Mouse (Mus musculus) layer of hippocampus, postnatal 25 days (tissue): ENCODE measurements around the gene Stk24. TPM values are rescaled to one million over a fixed set of nuclear protein-coding genes. Genes with fewer than 3 reads are reported as not detected.
"Not testable (repeated sequence)": the region's sequence is repeated elsewhere in the genome, so short reads cannot be mapped to it uniquely, and the experiment has no call there.

Experiments used
- DNase-seq, 2 experiments: peaks; one replicate each; pipeline ENCODE4 v3.0.0; 2022; ENCODE audit warnings: mixed read lengths in 2 of 2, low spot score in 1 of 2; ENCODE audit errors: extremely low spot score in 1 of 2
- total RNA-seq, 2 experiments: library from RNA; stranded (reverse); gene quantifications; 2 replicates each; pipeline ENCODE4 v1.2.3; 2021

The Stk24 gene
- 10 to 100 TPM; 57.2 to 57.3 TPM for total RNA-seq

DNA sequence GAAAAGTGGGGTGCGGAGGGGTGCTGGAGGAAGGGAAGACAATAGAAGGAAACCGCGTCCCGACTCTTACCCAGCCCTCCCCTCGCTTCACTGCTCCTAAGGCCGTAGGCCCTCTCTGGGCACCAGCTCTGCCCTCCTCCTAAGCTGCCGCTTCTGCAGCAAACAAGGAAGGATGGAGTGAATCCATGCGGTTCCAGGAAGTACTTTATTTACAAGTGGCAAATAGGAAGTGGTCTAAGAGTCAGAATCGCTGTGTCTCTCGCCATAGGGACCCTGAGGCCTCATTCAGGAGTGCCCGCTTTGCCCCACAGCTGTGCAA is at the start of gene Stk24:
Stk24 (minus strand) TSS at position 185 of the 319 bp plus-strand sequence.
- no peak for DNase-seq

DNA sequence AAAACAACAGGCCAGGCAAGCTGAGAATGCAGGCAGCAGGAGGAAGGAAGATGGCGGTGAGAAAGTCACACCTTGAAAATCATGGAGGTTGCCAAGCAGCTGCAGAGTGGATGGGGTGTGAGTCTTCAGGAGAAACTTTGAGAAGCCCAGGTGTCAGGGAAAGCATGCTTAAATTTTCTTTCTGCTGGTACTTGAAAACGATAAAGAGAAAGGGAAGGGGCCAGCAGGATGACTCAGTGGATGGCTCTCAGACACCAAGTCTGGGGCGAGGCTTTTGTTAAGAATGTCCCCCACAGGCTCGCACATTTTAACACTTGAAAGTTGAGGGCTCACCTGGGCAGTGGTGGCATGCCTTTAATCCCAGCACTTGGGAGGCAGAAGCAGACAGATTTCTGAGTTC is 48.3 kb upstream of the Stk24 start:
- no peak for DNase-seq

DNA sequence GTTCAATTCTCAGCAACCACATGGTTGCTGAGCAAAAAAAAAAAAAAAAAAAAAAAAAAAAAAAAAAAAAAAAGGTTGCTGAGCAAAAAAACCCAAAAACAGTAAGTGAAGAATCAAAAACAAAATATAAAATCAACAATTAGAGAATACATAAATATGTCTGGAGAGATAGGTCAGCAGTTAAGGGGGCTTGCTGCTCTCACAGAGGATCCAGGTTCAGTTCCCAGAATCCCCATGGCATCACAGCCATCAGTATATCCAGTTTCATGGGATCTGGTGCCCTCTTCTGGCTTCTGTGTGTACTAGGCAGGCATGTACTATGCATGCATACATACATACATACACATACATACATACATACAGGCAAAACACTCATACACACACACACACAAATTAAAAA is 46.9 kb upstream of the Stk24 start:
- no peak for DNase-seq

DNA sequence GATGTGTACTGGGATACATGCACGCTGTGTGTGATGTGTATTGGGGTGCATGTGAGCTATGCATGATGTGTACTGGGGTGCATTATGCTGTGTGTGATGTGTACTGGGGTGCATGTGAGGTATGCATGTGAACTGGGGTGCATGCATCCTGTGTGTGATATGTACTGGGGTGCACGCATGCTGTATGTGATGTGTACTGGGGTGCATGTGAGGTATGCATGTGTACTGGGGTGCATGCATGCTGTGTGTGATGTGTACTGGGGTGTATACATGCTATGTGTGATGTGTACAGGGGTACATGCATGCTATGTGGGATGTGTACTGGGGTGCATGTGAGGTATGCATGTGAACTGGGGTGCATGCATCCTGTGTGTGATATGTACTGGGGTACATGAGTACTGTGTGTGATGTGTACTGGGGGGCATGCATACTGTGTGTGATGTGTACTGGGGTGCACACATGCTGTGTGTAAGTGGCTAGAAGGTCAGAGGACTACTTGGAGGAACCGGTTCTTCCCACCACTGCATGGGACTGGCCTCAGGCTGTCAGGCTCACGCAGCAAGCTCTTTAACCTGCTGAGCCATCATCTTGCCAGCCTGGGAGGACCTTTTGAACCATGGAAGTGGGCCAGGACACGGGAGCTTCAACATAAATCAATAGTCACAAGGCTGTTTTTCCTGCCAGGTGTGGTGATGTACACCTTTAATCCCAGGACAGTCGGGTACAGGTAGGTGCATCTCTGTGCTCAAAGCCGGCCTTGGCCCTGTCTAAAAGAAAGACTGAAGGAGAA is 45.4 kb upstream of the Stk24 start:
- DNase-seq, result no peak

DNA sequence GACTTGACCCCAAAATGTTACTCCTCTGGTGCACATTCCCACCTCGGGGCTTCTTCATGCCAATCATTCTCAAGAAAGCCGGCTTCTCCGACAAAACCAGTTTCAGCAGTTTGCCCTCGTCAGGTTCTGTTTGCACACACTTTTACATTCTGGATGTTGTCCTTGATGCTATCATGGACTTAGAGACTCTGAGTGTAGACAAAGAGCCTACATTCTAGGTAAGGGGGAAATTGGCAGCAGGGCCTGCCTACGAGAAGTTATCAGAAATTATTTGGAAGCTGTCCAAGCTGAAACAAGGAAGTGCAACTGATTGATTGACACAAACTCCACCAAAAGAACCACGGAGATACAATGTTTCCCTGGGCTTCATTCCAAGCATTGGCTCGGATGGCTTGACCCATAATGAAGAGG is 43.5 kb upstream of the Stk24 start:
- no peak for DNase-seq

DNA sequence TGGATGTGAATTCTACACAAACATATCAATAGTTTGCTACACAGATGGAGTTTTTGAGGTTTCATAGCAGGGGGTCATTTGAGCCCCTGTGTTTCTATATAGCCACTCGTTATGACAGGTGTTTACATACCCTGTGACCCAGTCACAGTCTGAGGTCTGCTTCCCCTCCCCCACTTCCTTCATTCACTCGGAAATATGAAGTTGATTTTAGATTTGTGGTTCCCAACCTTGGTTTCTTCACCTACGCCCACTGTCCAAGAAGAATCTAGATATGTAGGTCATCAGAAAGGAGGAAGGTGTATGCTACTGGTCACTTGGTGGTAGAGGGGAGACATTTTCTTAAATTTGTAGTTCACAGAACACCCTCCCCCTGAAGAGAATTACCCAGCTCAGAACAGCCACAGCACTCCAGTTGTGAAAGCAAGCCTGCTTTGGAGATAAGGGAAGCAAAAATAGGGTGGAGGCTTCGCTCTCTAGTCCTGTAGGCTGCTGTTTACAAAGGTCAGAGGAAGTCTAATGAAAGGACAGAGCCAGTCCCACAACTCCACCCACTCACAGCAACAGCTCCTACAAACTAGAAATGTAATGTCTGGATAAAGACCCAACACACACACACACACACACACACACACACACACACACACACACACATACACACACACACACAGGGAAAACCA is 43.0 kb upstream of the Stk24 start:
- DNase-seq, result no peak

DNA sequence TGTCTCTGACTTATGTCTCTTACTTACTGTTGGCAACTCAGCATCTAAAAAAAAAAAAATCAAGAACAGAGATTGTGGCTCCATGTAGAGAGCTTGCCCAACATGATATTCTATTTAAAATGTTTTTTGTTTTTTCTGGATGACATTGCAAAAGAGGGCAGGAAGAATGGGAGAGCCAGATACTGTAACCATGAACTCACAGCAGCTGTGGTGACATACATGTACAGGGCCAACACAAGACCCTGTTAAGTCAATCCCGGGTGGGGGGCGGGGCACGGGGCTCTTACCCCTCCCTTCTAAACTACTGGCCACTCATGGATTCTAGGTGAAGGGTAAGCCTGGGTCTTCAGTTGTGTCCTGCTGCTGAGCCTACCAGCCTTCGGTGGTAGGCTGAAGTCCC is 42.2 kb upstream of the Stk24 start:
- no peak for DNase-seq

DNA sequence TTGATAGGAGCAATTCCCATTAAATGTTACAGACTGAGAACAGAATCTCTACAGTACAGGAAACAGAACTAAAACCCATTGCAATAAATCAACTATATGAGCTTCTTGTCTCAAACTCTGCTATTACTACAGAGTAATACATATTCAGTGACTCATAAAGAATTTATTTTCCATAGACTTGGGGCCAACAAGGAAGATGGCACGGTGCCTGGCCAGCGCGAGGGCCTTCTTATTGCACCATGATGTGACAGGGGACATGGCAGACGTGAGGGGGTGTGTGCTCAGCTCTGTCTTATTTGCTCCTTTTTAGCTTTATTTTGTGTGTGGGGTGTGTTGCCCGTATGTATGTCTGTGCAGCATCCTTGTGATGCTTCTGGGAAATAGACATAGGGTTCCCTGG is 37.8 kb upstream of the Stk24 start:
- DNase-seq, result peak in 1 of 2 experiments; percentile 14

DNA sequence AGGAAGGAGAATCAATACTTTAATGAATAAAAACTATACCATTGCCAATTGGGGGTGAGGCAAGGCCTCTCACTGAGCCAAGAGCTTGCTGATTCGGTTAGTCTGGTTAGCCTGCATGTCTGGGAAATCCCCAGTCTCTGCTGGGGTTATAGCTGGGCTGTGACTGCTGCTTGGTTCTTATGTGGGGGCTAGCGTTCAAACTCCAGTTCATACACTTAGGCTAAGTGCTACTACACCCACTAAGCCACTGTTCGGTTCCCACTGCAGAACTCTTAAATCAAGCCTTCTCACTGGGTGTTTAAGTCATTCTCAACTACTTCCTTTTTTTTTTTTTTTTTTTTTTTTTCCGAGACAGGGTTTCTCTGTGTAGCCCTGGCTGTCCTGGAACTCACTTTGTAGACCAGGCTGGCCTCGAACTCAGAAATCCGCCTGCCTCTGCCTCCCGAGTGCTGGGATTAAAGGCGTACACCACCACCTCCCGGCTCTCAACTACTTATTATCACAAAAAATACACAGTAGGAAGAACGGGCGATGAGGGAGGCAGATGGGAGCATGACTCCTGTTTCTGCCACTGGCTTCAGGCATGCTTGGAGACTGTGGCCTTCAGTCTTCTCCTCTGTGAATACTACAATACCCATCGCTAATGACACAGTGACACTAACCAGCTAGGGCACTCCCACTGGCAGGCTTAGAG is 37.0 kb upstream of the Stk24 start:
- no peak for DNase-seq

DNA sequence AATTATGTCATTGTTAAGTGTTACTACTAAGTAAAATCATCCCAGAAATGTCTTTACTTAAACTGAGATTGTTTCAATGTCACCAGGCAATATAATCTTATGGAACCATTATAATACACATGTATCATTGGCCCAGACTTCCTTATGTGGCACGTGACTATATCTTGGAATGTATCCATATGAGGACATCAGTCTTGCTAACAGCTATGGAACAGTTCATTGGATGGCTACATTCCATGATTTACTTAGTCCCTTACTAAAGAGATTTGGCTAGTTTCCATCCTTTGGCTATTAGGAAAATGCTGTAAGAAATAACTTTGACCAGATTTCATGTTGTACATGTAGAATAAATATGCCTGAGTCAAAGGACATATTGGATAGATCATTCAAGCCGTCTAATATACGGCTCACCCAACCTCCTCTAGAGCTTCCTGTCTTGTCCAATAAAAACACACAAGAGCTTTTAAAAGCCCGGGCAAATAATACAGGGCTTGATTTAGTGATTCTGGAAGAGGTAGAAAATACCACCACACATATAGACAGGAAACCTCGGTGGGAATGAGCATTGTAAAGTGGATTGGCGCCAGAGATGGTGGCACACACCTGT is 34.9 kb upstream of the Stk24 start:
- no peak for DNase-seq

DNA sequence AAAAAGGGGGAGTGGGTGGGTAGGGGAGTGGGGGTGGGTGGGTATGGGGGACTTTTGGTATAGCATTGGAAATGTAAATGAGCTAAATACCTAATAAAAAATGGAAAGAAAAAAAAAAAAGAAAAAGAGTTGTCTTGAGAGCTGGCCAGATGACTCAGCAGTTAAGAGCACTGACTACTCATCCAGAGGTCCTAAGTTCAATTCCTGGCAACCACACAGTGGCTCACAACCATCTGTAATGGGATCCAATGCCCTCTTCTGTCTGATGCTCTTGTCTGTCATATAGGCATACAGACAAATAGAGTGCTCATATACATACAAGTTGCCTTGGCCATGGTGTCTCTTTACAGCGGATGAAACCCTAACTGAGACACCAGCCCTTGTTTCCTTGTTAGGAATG is 33.9 kb upstream of the Stk24 start:
- DNase-seq, result not testable (repeated sequence)

DNA sequence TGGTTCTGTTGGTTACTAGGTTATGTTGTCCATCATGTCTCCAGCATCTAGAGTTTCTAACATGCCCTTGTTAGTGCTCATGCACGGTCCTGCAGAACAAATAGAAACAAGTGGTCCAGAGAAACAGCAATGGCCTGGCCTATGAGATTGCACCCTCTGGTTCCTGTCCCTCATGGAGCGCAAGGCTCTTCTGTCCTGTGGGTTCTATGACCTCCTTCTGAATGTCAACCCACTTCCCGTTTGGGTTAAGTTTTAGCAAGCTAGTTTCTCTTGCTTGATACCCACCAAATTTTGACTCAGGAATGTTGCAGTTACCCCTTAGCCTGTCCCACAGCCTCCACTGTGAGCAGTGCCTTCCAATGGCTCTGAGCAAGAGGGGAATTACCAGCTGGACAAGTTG is 29.1 kb upstream of the Stk24 start:
- no peak for DNase-seq

DNA sequence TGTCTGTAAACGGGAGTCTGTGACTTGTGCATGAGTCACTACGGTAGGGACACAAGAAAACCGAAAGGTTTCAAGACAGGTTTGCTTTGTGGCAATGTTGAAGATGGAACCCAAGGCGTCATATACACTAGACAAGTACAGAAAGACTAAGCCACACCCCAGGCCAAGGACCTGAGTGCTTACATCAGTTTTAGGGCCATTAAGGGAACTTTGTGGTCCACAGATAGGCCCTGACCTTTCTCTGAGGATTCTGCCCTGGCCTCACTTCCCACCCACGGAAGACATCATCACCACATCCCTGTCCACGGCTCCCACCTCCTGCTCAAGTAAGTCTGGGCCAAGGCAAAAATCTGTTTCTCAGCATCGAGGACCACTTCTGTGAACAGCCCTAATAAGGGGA is 27.1 kb upstream of the Stk24 start:
- no peak for DNase-seq

DNA sequence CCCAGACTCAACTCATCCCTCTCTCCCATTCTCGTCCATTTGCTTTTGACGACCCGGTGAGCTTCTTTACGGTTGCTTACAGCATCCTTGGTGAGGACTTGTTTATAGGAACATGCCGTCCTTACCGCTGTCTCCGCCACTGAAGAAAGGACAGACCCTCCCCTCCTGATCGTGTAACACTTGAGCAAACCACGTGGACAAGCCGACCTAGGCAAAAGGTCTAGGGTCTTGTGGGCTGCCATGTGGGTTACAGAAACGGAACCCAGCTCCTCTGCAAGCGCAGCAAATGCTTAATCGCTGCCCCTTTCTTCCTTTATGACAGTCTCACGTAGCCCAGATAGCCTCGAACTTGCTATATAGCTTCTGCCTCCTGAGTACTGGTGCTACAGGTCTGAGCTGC is 25.7 kb upstream of the Stk24 start:
- DNase-seq, result no peak

DNA sequence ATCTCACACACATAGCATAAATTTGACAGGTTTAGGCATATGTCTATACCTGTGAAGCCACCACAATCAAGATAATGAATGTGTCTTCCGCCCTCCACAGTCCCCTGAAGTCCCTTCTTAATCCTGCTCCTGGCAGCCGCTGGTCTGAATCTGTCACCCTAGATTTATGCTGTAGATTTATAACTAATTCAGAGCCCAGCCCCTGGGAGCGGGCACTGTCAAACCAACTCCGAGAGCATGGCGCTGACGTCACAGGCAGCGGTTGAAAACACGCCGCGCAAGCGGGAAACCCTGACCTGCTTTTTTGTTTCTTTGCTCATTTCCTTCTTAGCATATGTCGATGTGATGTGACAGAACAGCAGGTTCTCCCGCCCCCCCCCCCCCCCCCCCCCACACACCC is 25.3 kb upstream of the Stk24 start:
- DNase-seq, result no peak

DNA sequence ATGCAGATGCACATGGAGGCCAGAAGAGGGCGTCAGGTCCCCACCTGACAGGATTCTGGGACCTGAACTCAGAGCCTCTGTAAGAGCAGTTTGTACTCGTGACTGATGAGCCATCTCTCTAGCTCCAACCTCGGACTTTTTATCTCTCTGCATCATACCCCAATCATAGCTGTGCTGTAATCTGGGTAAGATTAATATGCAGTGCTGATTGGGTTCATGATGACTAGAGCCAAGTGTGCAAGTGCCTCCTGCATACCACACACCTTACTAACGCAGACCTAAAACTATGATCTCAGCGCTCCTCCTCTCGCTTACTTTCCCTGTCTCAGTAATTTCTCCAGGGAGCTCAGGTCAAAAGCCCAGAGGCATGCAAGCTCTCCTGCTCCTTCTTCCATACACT is 19.9 kb upstream of the Stk24 start:
- no peak for DNase-seq

DNA sequence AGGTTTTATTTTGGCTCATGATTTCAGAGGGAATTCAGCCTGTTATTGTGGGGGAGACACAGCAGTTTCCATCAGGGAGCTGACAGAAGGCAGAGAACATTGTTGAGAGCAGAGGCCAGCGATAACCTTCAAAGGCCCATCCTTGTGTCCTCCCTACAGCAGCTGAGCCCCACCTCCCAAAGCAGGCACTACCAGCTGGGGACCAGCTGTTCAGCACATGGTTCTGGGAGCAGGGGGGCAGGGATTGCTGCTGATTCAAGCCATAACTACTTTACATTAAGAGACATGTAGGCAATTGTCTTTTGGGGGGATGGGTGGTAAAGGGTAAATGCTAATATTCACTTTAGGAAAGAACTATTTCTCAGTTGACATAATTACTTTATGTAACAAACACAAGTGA is 17.7 kb upstream of the Stk24 start:
- DNase-seq, result no peak

DNA sequence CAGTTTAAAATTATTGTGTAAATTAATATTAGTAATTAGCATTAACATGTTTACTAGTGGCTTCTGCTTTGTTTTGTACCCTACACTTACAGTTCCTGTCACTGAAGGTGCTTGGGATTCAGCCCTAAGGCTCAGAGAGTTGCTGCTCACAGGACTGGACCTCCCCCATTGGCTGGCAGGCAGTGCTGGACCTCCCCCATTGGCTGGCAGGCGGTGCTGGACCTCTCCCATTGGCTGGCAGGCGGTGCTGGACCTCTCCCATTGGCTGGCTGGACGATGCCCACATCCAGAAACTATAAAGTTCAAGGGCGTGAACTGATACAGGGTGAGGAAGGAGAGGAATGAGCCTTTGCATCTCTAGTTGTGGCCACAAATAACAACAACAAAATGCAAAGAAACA is 15.3 kb upstream of the Stk24 start:
- DNase-seq, result no peak

DNA sequence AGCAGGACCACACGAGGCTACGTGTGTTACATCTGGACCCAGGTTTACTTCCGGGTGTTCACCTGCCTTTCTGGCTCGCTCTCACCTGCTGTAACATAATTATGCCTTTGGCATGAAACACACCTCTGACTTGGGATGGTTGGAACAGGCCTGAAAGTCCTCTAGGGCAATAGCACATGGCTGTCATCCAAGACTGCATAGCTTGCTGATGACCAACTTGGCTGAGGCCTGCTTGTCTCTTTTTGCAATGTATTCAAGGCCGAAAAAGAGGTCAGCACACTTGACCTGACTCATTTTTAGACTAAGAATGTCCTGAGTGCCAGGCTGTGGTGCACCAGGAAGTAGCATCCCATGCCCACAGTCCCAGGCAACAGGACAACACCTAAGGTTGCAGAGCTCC is 12.1 kb upstream of the Stk24 start:
- no peak for DNase-seq

DNA sequence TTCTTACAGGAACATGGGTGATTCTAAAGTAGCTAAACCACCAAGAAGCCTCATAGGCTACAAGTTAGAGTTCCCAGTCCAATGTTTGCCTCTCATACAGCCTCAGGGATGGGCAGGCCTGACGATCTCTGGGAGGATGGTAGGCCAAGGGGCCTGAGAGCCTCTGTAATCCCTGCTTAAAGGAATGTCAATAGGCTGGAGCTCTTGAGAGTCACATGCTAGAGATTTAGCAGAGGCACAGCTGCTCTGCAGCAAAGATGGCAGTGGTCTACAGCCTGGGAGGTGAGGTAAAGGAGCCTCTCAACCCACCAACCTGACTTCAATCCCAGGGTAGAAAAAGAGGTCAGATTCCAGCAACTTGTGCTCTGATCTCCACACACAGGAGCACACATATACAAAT is 7.9 kb upstream of the Stk24 start:
- no peak for DNase-seq

DNA sequence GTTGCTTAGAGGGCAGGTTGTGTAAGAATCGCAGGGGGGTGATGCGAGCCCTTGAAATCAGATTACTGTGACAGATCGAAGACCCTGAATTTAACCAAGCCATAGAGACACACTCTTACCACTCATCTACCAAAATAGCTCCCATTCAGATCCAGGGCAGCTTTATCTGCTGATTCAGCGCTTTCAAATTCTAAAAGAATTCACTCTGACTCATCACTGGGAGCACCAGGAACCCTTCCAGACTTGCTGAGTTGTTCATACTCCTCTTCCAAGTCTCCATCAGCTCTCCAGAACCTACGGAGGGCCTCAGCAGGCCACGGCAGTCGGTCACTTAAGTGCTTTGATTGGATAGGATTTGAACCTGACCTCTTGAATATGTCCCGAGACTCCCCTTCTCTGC is 5.6 kb upstream of the Stk24 start:
- no peak for DNase-seq
